Mouse (Mus musculus) left cerebral cortex, postnatal 36 days (tissue): ENCODE measurements around the gene Podnl1. TPM values are rescaled to one million over a fixed set of nuclear protein-coding genes. Genes with fewer than 3 reads are reported as not detected.

Source experiments
- DNase-seq, 2 experiments: peaks; one replicate each; pipeline ENCODE4 v3.0.0; 2021 to 2022; ENCODE audit warnings: low spot score in 2 of 2, mixed read lengths in 1 of 2
- intact Hi-C: fragments of 180-260 bp; cut with DNase I; formaldehyde crosslinking; loops from one replicate; pipeline ENCODE4 v1.15.1; 2025
- total RNA-seq, 2 experiments: library from RNA; stranded (reverse); gene quantifications; 2 replicates each; pipeline ENCODE4 v1.2.3; 2021

Podnl1 gene
- not detected for total RNA-seq

DNA sequence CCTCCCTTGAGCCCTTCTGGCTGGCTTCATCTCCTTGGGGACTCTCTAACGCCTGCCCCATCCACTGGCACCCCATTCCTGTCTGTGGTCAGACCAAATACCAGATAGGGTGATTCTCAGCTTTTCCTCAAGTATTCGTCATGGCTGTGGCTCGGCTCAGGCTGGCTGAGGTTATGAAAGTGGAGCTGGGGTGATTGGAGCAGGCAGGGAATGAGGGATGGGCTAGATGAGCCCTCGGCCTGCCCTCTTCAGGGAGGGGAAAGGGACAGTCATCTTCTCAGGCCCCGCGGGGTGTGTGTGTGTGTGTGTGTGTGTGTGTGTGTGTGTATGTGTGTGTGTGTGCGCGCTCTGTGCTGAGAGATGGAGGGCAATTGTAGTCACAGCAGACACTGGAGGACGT, at the start of gene Podnl1:
Gene Podnl1, plus strand, starts transcription at position 334 of the 400 bp plus-strand sequence.
- DNase-seq: no peak

DNA sequence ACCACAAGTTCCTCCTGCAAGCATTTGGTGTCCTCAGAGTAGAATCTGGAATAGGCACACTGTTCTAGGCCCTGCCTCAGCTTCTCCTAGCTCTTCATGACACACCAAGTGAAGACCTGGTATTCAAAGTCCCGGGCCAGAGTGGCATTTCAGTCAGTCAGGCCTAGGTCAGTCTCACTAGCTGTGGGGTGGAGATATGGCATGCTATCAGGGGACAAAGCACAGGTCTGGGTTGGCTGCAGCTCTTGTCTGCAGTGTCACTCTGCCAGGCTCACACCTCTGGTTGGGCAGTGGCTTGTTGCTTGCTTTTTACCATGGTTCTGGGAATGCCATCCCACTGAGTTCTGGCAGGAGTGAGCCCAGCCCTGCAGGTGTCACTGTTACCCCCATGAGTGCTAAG, 49.4 kb upstream of the Podnl1 start:
- intact Hi-C loops: no loop called here
- DNase-seq: no peak

More for the DNA sequence above, at the start of gene Podnl1:
- intact Hi-C loops: no loop called here

- DNase-seq: no peak
- intact Hi-C loops: no loop called here
Measured at GRCm38 (mm10) chr8:84076849-84077248, 48.9 kb upstream of the Podnl1 start.

DNA sequence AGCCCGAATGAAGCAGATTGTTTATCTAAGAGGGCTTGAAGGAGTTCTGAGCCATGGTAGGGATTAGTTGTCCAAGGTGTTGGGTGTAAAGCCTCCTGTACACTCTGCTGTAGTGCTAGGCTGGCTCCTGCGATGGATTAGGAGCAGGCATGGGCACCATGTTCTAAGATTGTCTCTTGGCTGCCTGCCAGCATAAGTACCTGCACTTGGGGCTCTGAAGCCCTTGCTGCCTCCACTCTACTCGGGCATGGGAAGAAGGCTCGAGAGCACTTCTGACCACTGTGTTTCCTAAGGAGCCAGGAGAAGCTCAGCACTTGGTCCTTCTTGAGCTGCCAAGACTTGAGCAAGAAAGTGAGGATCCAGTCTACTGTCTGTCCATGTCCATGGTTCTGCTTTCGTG, 46.6 kb upstream of the Podnl1 start:
- intact Hi-C loops: no loop called here
- no peak for DNase-seq

- intact Hi-C loops: no loop called here
- no peak for DNase-seq
Measured at GRCm38 (mm10) chr8:84083829-84084241, 42.0 kb upstream of the Podnl1 start.

- DNase-seq: no peak
- intact Hi-C loops: no loop called here
Measured at GRCm38 (mm10) chr8:84084341-84085115, 41.3 kb upstream of the Podnl1 start.

GRCm38 (mm10) chr8:84087156-84087555, 38.6 kb upstream of the Podnl1 start:
- no peak for DNase-seq
- intact Hi-C loops: no loop called here

DNA sequence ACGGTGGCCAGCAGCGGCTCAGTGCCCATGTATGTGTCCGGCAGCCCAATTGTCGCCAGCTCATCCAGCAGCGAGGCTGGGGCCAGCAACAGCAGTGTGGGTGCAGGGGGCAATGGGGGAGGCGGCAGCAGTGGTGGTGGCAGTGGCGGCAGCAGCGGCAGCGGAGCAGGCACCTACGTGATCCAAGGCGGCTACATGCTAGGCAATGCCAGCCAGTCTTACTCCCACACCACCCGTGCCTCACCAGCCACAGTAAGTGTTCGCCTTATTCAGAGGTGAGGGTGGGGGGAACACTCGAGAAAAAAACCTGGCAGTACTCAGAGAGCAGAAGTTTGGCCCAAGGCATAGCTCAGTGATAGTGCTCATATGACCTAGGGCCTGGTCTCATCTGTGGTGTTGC, 38.0 kb upstream of the Podnl1 start:
- no peak for DNase-seq
- intact Hi-C loops: no loop called here

- intact Hi-C loops: no loop called here
- no peak for DNase-seq
Measured at GRCm38 (mm10) chr8:84089277-84089676, 36.5 kb upstream of the Podnl1 start.

DNA sequence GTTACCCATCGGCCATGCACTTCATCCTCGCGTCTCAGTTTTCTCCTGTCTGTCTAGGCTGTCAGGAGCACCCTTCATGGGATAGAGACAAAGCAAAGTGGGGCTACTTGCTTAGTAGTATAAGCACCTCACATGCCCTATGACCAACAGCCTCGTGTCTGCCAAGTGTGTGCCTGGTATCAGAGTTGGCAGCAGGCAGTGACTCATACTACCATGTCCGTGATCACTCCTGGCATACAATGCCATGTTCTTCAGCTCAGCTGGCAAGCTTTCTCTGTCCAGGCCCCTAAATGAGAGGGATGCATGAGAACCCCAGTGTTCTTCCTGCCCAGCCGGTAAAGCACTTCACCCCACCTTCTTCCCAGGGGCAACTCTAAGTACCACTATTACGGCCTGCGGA, 35.2 kb upstream of the Podnl1 start:
- no peak for DNase-seq
- intact Hi-C loops: no loop called here

DNA sequence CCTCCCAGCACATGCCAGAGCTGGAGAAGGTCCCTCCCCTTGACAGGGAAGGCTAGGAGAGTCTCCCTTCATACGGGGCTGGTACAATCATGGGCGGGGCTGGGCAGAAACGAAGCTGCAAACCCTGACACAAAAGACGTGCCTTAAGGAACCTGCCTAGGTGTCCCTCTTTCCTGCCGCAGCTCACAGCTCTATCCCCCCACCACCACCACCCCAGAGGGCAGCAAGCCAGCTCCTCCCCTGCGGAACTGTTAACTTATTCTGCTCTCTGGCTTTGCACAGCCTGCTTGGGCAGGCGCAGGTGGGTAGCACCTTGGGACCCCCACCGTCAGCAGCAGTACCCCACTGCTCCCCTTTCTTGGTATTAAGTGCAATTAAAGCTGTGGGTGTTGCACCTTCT, 29.7 kb upstream of the Podnl1 start:
- DNase-seq: peak in 1 of 2 experiments; percentile 3
- intact Hi-C loops: loop anchor here (5.0 kb wide), 1 partner anchor 36 kb away; no protein-coding TSS in a partner anchor

DNA sequence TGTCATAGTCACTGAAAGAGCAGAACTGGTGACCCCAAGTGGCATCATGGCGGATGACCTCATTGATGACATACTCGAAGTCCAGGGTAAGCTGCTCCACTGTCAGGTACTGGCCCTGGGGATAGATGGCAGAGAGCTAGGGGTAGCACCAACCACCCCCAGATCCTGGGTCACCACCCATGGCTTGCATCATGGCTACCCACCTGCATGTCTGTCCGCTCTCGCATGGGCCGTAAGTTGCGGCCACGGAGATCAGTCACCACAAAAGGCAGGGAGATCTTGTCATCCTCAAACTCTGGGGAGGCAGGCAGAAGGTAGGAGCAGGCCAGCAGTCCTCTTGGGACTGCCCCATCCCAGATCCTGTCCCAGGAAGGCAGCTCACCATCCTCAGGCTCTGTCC, 27.4 kb upstream of the Podnl1 start:
- DNase-seq: no peak
- intact Hi-C loops: loop anchor here (5.0 kb wide), 1 partner anchor 34 kb away; no protein-coding TSS in a partner anchor

GRCm38 (mm10) chr8:84101476-84102270, 24.1 kb upstream of the Podnl1 start:
- DNase-seq: no peak
- intact Hi-C loops: no loop called here

- intact Hi-C loops: no loop called here
- DNase-seq: no peak
Measured at GRCm38 (mm10) chr8:84103601-84104000, 22.2 kb upstream of the Podnl1 start.

- intact Hi-C loops: no loop called here
- peak in 1 of 2 experiments; percentile 44 for DNase-seq
Measured at GRCm38 (mm10) chr8:84104221-84104620, 21.6 kb upstream of the Podnl1 start.

DNA sequence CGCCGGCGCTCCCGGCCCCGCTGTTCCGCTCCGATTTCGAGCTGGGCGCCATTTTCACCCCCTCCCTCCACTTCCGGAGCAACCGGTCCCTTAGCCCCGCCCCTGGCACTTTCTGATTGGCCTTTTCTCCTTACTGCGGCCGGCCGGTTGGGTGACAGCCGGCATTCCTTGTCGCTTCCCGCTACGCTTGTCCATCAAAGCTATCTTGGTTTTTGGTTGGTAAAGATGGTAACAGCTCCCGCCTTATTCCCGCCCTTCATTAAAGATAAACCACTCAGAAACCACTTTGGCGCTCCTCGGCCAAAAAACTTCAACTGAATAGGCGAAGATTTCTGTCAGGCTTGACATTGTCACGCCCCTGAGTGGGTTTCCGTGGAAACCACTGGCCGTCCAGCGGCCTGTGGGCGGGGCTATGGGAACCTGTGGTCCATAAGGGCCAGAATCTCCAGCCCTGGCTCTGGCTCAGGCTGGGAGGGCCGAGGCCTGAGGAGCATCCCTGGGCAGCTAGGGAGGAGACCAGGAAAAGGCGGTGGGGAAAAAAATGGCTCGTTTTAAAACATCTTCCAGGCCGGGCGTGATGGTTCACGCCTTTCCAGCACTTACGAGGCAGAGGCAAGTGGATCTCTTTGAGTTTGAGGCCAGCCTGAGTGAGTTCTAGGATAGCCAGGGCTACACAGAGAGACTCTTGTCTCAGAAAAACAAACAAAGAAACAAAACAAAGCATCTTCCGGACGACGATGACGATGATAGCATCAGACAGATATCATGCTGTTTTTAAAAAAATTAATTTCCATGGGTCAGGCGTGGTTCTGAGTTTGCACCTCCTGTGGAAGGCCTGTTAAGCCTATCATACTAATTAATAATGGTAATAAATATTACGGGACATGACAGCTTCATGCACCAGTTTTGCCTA, 20.8 kb upstream of the Podnl1 start, which contains the start of gene Dcaf15:
Gene Dcaf15, minus strand, starts transcription at position 72 of the 913 bp plus-strand sequence.
- intact Hi-C loops: loop anchor here (5.0 kb wide), 1 partner anchor 68 kb away; no protein-coding TSS in a partner anchor
- DNase-seq: peak; percentile 94 to 96

GRCm38 (mm10) chr8:84105676-84106075, 20.1 kb upstream of the Podnl1 start:
- DNase-seq: no peak

GRCm38 (mm10) chr8:84106216-84107040, 19.4 kb upstream of the Podnl1 start:
- no peak for DNase-seq
- intact Hi-C loops: loop anchor here (5.0 kb wide), 1 partner anchor 69 kb away; no protein-coding TSS in a partner anchor

More at GRCm38 (mm10) chr8:84105676-84106075, 20.1 kb upstream of the Podnl1 start:
- intact Hi-C loops: loop anchor here (5.0 kb wide), 1 partner anchor 68 kb away; no protein-coding TSS in a partner anchor

- intact Hi-C loops: no loop called here
- DNase-seq: no peak
Measured at GRCm38 (mm10) chr8:84115646-84116045, 10.1 kb upstream of the Podnl1 start.
